Comparison of ENCODE assay signal across 8 mouse cellular contexts in the genomic region with DNA sequence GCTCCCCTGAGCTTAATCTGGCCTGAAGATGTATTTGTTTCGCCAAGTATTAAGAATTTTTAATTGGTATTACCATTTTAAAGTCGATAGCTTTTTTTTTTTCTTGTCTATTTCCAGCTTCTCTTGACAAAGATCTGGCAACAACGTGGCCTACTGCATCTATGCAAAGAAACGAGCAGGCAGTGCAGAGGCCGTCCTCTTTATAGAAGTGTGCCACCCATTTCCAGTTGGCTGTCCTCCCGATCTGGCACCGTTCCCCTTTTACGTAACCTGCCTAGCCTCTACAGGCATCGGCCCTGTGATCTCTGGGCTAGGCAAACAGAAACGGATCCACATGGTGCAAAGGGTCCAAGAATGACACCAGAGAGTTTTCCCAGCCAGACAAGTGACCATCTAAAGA. TPM values are rescaled to one million over a fixed set of nuclear protein-coding genes. Genes with fewer than 3 reads are reported as not detected.
DNase-seq lines count a peak whose midpoint lies in the region; ATAC-seq and TF ChIP-seq lines count a peak whose summit lies in the region.

No protein-coding gene starts in this region.

- peak overlapping the region; percentile 61; the same call in 1 of the 2 replicates for H3K27ac ChIP-seq in kidney, adult 2 months (ENCODE audit: insufficient read depth, low read depth, low read length)
- H3K27ac ChIP-seq in kidney, embryonic 16.5 days (ENCODE audit: low read length): no peak overlapping the region

- no peak for TF ChIP-seq POLR2A in kidney, adult 2 months (IDR thresholded peaks at IDR 0.05; ENCODE audit: low read depth, low read length)

- no peak for ATAC-seq in kidney, embryonic 16.5 days (ENCODE audit: low FRiP score, low TSS enrichment)
- ATAC-seq in activated CD4-positive, CD25-positive, alpha-beta regulatory T cell, adult 4 months: no peak

- no peaks in the 10 kb centered on the region for H3K27me3 ChIP-seq in kidney, adult 2 months (replicated peaks; ENCODE audit: control insufficient read depth, insufficient read depth, low read length)
- H3K27me3 ChIP-seq in kidney, embryonic 16.5 days (ENCODE audit: insufficient read depth, low read length): no peaks in the 10 kb centered on the region

- H3K36me3 ChIP-seq in kidney, adult 2 months (ENCODE audit: control insufficient read depth, insufficient read depth, low read length): no peaks in the 10 kb centered on the region
- H3K36me3 ChIP-seq in kidney, embryonic 16.5 days (ENCODE audit: insufficient read depth, low read length): no peaks in the 10 kb centered on the region

- H3K9me3 ChIP-seq in kidney, embryonic 16.5 days (ENCODE audit: low read length): no peaks in the 10 kb centered on the region; the same call in 1 of the 2 replicates

- H3K4me2 ChIP-seq in kidney, embryonic 16.5 days (replicated peaks; ENCODE audit: low read depth, low read length): no peak overlapping the region

- no peak overlapping the region for H3K4me3 ChIP-seq in kidney, adult 2 months (ENCODE audit: insufficient read depth, low read depth, low read length)
- H3K4me3 ChIP-seq in kidney, embryonic 16.5 days (ENCODE audit: low read length): no peak overlapping the region

- TF ChIP-seq CTCF in kidney, adult 2 months (conservative IDR thresholded peaks at IDR 0.05; ENCODE audit: insufficient read depth, insufficient read length, low read depth, low read length): no peak

- DNase-seq in kidney, adult 2 months: peak; percentile 96
- DNase-seq in brain, adult 2 months (ENCODE audit: low read depth, low spot score): peak; percentile 97
- peak; percentile 82 to 89 for DNase-seq in gastrocnemius, adult 8-10 months (ENCODE audit: low spot score in 2 of 2)
- DNase-seq in kidney, postnatal 4 days: peak; percentile 64 to 77
- DNase-seq in lung, adult 18-20 months: peak; percentile 91 to 94
- DNase-seq in right cerebral cortex, postnatal 10 days (ENCODE audit: low spot score in 2 of 2): peak; percentile 76 to 80

- 7% methylated on average over 10 of the region's 10 CpGs for WGBS in kidney, adult 2 months
- WGBS in kidney, embryonic 16.5 days: 41% methylated on average over 10 of the region's 10 CpGs

- peaks cover 5% of the 10 kb centered on the region; the same call in 1 of the 2 replicates for H3K4me1 ChIP-seq in kidney, adult 2 months (ENCODE audit: control insufficient read depth, insufficient read depth, low read length)
- H3K4me1 ChIP-seq in kidney, embryonic 16.5 days (ENCODE audit: insufficient read depth, low read length): peaks cover 15% of the 10 kb centered on the region

- H3K9ac ChIP-seq in kidney, embryonic 16.5 days (replicated peaks; ENCODE audit: low read length): no peak overlapping the region

RNA-seq across cellular contexts. Expression of a gene that starts 1.9 kb away (rescaled TPM):
- 28.5 and 28.8 TPM in 2 replicates for polyA plus RNA-seq in kidney, adult 2 months (2012; rRNA removed)
- polyA plus RNA-seq in kidney, embryonic 16.5 days (2015; fragmentation: Nextera tagmentation; extraction: Ambion mirVana): 7.1 and 9.3 TPM in 2 replicates
- total RNA-seq in gastrocnemius, adult 8-10 months (2022): 10 to 100 TPM; 53.2 to 59.9 (median 55.7) TPM
- 10 to 100 TPM; 10.0 to 13.7 TPM for polyA plus RNA-seq in activated CD4-positive, CD25-positive, alpha-beta regulatory T cell, adult 4 months (2017; shearing (Covaris generic))

RNA-seq across cellular contexts. Expression of a gene that starts 41.1 kb away (rescaled TPM):
- 27.2 and 35.5 TPM in 2 replicates for polyA plus RNA-seq in kidney, adult 2 months (2012; rRNA removed)
- polyA plus RNA-seq in kidney, embryonic 16.5 days (2015; fragmentation: Nextera tagmentation; extraction: Ambion mirVana): 25.2 and 26.9 TPM in 2 replicates
- 10 to 100 TPM; 41.3 to 48.5 (median 45.1) TPM for total RNA-seq in gastrocnemius, adult 8-10 months (2022)
- 1 to 10 TPM; 2.4 to 3.7 TPM for polyA plus RNA-seq in activated CD4-positive, CD25-positive, alpha-beta regulatory T cell, adult 4 months (2017; shearing (Covaris generic))

RNA-seq across cellular contexts. Expression of a gene that starts 41.2 kb away (rescaled TPM):
- polyA plus RNA-seq in kidney, adult 2 months (2012; rRNA removed): 18.6 and 20.2 TPM in 2 replicates
- polyA plus RNA-seq in kidney, embryonic 16.5 days (2015; fragmentation: Nextera tagmentation; extraction: Ambion mirVana): 31.7 and 33.5 TPM in 2 replicates
- 10 to 100 TPM; 16.3 to 19.1 (median 17.1) TPM for total RNA-seq in gastrocnemius, adult 8-10 months (2022)
- 10 to 100 TPM in 1 of 2 experiments, 1 to 10 TPM in 1; 9.2 to 14.0 TPM for polyA plus RNA-seq in activated CD4-positive, CD25-positive, alpha-beta regulatory T cell, adult 4 months (2017; shearing (Covaris generic))
